Mouse (Mus musculus): ENCODE data around the gene Lpgat1. TPM values are rescaled to one million over a fixed set of nuclear protein-coding genes. Genes with fewer than 3 reads are reported as not detected.

Lpgat1 gene
- polyA plus RNA-seq, 1 experiment from 2014 or later = 34.9 TPM

- no peaks in the 10 kb centered on the region for H3K9me3 ChIP-seq
- H3K36me3 ChIP-seq = no peaks in the 10 kb centered on the region
- H3K4me2 ChIP-seq = no peak overlapping the region
- no peak overlapping the region for H3K27ac ChIP-seq (replicated peaks)
- no peak for ATAC-seq (ENCODE audit: low FRiP score, low read depth)
- H3K4me3 ChIP-seq = no peak overlapping the region
- H3K9ac ChIP-seq = no peak overlapping the region
- H3K4me1 ChIP-seq (replicated peaks) = peaks cover 16% of the 10 kb centered on the region
- no peaks in the 10 kb centered on the region for H3K27me3 ChIP-seq
- 90% methylated on average over 2 of the region's 2 CpGs for WGBS
These were observed 2.5 kb upstream of the Lpgat1 start for GRCm38 (mm10) chr1:191715150-191715549.

GRCm38 (mm10) chr1:191717141-191717540, 493 bp upstream of the Lpgat1 start:
- Histone ChIP-seq H3K27ac (replicated peaks) (peak overlapping the region; percentile 89), H3K4me3 (peak overlapping the region; percentile 70), H3K27me3 (no peaks in the 10 kb centered on the region), H3K4me2 (peak overlapping the region; percentile 65), H3K36me3 (0 out of 2 replicates have a peak, but pooled peaks cover 2% of the 10 kb centered on the region), H3K9ac (peak overlapping the region; percentile 97), H3K4me1 (replicated peaks) (peaks cover 36% of the 10 kb centered on the region), H3K9me3 (no peaks in the 10 kb centered on the region)
- 5% methylated on average over 1 of the region's 1 CpGs for WGBS
- ATAC-seq (ENCODE audit: low FRiP score, low read depth) = no peak

GRCm38 (mm10) chr1:191718522-191719281, 1.1 kb downstream of the Lpgat1 start:
- Histone ChIP-seq H3K4me2 (peak overlapping the region; percentile 65), H3K4me1 (replicated peaks) (peaks cover 48% of the 10 kb centered on the region), H3K4me3 (peak overlapping the region; percentile 70), H3K36me3 (peaks cover 7% of the 10 kb centered on the region), H3K9me3 (no peaks in the 10 kb centered on the region), H3K27ac (replicated peaks) (peak overlapping the region; percentile 89), H3K9ac (peak overlapping the region; percentile 97), H3K27me3 (no peaks in the 10 kb centered on the region)
- WGBS = under 1% methylated on average over 72 of the region's 84 CpGs
- peak; percentile 54 for ATAC-seq (ENCODE audit: low FRiP score, low read depth)

DNA sequence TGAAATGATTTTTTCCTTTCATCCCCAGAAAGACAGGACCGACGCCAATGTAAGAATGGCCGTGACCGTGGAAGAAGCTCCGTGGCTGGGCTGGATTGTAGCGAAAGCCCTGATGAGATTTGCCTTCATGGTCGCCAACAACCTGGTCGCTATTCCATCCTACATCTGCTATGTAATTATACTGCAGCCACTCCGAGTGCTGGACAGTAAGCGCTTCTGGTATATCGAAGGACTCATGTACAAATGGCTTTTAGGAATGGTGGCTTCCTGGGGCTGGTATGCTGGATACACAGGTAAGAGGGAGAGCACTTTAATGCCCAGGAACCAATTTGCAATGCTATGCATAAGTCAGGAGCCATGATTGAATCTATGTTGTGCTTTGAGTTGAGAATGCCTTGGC, 1.7 kb downstream of the Lpgat1 start:
- Histone ChIP-seq H3K4me3 (peak overlapping the region; percentile 70), H3K4me2 (peak overlapping the region; percentile 65), H3K36me3 (peaks cover 11% of the 10 kb centered on the region), H3K27me3 (no peaks in the 10 kb centered on the region), H3K9ac (peak overlapping the region; percentile 97), H3K4me1 (replicated peaks) (peaks cover 48% of the 10 kb centered on the region), H3K27ac (replicated peaks) (peak overlapping the region; percentile 89), H3K9me3 (no peaks in the 10 kb centered on the region)
- 7% methylated on average over 11 of the region's 11 CpGs for WGBS
- peak; percentile 2; the same call in 1 of the 2 replicates for ATAC-seq (ENCODE audit: low FRiP score, low read depth)

- peak overlapping the region; percentile 34 for H3K9ac ChIP-seq
These were observed 2.8 kb downstream of the Lpgat1 start for GRCm38 (mm10) chr1:191720419-191720818.

GRCm38 (mm10) chr1:191722706-191723105, 5.1 kb downstream of the Lpgat1 start:
- Histone ChIP-seq H3K4me1 (replicated peaks) (peaks cover 42% of the 10 kb centered on the region), H3K27ac (replicated peaks) (no peak overlapping the region), H3K36me3 (peaks cover 12% of the 10 kb centered on the region), H3K4me3 (no peak overlapping the region), H3K4me2 (no peak overlapping the region), H3K9ac (no peak overlapping the region), H3K27me3 (no peaks in the 10 kb centered on the region), H3K9me3 (no peaks in the 10 kb centered on the region)
- no peak for ATAC-seq (ENCODE audit: low FRiP score, low read depth)
- WGBS = 76% methylated on average over 4 of the region's 4 CpGs

More at GRCm38 (mm10) chr1:191720419-191720818, 2.8 kb downstream of the Lpgat1 start:
- WGBS = 45% methylated on average over 3 of the region's 3 CpGs
- no peak for ATAC-seq (ENCODE audit: low FRiP score, low read depth)
- H3K4me2 ChIP-seq = peak overlapping the region; percentile 65
- peaks cover 12% of the 10 kb centered on the region for H3K36me3 ChIP-seq
- H3K4me1 ChIP-seq (replicated peaks) = peaks cover 48% of the 10 kb centered on the region
- H3K4me3 ChIP-seq = peak overlapping the region; percentile 70
- H3K27me3 ChIP-seq = no peaks in the 10 kb centered on the region
- peak overlapping the region; percentile 58 for H3K27ac ChIP-seq (replicated peaks)
- no peaks in the 10 kb centered on the region for H3K9me3 ChIP-seq

DNA sequence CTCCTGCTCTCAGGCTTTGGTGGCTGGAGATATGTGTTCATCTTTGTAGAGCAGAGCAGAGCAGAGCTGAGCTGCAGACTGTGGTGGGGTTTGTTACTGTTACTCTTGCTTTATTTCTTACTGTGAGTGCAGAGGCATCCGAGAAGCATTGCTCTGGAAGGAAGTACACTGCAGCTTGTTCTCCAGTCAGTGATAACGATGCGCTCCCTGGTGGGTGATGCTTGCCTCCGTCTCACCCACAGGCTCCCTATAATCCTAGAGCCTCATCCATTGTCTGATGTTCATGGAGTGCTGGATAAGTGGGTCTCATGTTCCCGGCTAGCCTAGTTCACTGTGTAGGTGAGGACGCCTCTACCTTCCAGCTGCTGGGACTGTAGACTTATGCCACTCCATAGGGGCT, 6.0 kb downstream of the Lpgat1 start:
- H3K9me3 ChIP-seq = no peaks in the 10 kb centered on the region
- H3K4me1 ChIP-seq (replicated peaks) = peaks cover 42% of the 10 kb centered on the region
- no peak overlapping the region for H3K4me2 ChIP-seq
- no peak overlapping the region for H3K4me3 ChIP-seq
- H3K9ac ChIP-seq = no peak overlapping the region
- H3K27ac ChIP-seq (replicated peaks) = no peak overlapping the region
- H3K27me3 ChIP-seq = no peaks in the 10 kb centered on the region
- H3K36me3 ChIP-seq = peaks cover 17% of the 10 kb centered on the region
- WGBS = 71% methylated on average over 6 of the region's 6 CpGs
- no peak for ATAC-seq (ENCODE audit: low FRiP score, low read depth)

DNA sequence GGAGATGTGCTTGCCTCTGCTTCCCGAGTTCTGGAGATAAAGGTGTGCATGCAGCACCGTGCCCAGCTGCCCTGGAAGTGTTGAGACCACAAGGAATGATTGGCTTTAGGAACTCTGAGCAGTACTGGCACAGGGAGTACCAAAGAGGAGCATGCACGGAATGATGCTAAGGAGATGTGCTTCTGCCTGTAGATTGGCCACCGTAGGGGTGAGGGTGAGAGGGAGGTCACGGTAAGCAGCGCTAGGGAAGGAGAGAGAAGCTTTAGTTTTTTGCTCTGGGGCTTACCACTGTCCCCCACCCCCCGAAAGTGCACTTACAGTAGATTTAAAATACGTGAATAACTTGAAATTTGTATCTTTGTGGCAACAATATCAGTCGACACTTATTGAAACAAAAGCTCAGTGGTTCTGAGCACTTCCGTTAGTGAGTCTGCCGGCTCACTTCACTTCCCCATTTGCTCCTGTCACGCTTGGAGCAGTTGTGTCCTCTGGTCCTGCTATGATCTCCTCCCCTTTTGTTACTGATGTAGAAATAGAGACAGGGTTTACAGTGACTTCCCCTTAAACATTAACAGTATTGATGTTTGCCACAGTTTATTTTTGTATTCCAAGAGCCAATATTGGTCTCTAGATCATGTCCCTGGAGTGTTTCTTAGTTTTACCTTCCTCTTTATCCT, 6.9 kb downstream of the Lpgat1 start:
- ATAC-seq (ENCODE audit: low FRiP score, low read depth) = no peak
- Histone ChIP-seq H3K27me3 (no peaks in the 10 kb centered on the region), H3K9ac (no peak overlapping the region), H3K9me3 (no peaks in the 10 kb centered on the region), H3K36me3 (peaks cover 17% of the 10 kb centered on the region), H3K4me1 (replicated peaks) (peaks cover 38% of the 10 kb centered on the region), H3K4me2 (no peak overlapping the region), H3K4me3 (no peak overlapping the region), H3K27ac (replicated peaks) (no peak overlapping the region)
- 80% methylated on average over 12 of the region's 12 CpGs for WGBS

GRCm38 (mm10) chr1:191732623-191733022, 15.0 kb downstream of the Lpgat1 start:
- Histone ChIP-seq H3K36me3 (peaks cover 14% of the 10 kb centered on the region; the same call in 1 of the 2 replicates), H3K4me1 (replicated peaks) (no peaks in the 10 kb centered on the region), H3K27ac (replicated peaks) (no peak overlapping the region), H3K4me2 (no peak overlapping the region), H3K4me3 (no peak overlapping the region), H3K9me3 (no peaks in the 10 kb centered on the region), H3K9ac (no peak overlapping the region), H3K27me3 (no peaks in the 10 kb centered on the region)
- 93% methylated on average over 4 of the region's 4 CpGs for WGBS
- no peak for ATAC-seq (ENCODE audit: low FRiP score, low read depth)

DNA sequence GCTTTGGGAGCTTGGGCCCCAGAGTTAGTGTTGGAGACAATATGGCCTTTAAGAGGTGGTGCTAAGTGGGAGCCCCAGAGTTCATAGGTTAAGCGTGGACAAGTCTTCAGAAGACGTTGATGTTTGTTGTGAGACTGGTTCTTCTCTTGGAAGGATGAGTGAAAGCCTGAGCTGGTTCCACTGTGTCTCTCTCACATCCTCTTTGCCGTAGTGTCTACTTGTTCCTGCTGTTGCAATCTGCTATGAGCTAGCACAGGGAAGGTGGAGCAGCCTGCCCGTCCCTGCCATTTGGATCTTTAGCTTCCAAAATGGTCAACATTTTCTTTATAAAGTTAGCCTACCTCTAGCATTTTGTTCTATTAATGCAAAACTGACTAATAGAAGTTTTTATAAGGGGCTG, 16.2 kb downstream of the Lpgat1 start:
- 0 out of 2 replicates have a peak, but pooled peaks cover 9% of the 10 kb centered on the region for H3K36me3 ChIP-seq
- H3K27me3 ChIP-seq = no peaks in the 10 kb centered on the region
- H3K4me2 ChIP-seq = no peak overlapping the region
- no peak overlapping the region for H3K9ac ChIP-seq
- H3K4me1 ChIP-seq (replicated peaks) = no peaks in the 10 kb centered on the region
- no peaks in the 10 kb centered on the region for H3K9me3 ChIP-seq
- no peak overlapping the region for H3K4me3 ChIP-seq
- H3K27ac ChIP-seq (replicated peaks) = no peak overlapping the region
- 94% methylated on average over 4 of the region's 4 CpGs for WGBS
- ATAC-seq (ENCODE audit: low FRiP score, low read depth) = no peak

DNA sequence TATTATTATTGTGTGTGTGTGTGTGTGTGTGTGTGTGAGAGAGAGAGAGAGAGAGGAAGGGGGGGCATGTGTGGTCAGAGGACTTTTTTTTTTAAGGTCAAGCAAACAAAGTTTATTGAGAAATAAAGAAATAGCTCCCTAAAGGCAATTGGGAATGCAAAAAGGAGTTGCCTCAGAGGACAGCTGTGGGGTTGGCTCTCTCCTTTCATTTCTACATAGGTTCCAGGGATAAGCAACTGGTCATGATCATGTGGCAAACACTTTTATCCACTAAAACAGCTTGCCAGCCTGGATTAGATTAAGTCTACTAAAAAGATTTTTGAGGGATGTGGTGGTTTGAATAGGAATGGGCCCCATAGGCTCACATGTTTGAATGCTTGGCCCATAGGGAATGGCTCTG, 18.8 kb downstream of the Lpgat1 start:
- Histone ChIP-seq H3K9ac (no peak overlapping the region), H3K4me1 (replicated peaks) (no peaks in the 10 kb centered on the region), H3K9me3 (no peaks in the 10 kb centered on the region), H3K27ac (replicated peaks) (no peak overlapping the region), H3K4me3 (no peak overlapping the region), H3K27me3 (no peaks in the 10 kb centered on the region), H3K36me3 (0 out of 2 replicates have a peak, but pooled peaks cover 9% of the 10 kb centered on the region), H3K4me2 (no peak overlapping the region)
- ATAC-seq (ENCODE audit: low FRiP score, low read depth) = no peak

GRCm38 (mm10) chr1:191737871-191738270, 20.2 kb downstream of the Lpgat1 start:
- ATAC-seq (ENCODE audit: low FRiP score, low read depth) = no peak
- no peaks in the 10 kb centered on the region for H3K27me3 ChIP-seq
- 89% methylated on average over 6 of the region's 6 CpGs for WGBS
- H3K4me3 ChIP-seq = no peak overlapping the region
- no peak overlapping the region for H3K9ac ChIP-seq
- no peak overlapping the region for H3K4me2 ChIP-seq
- H3K4me1 ChIP-seq (replicated peaks) = no peaks in the 10 kb centered on the region
- 0 out of 2 replicates have a peak, but pooled peaks cover 3% of the 10 kb centered on the region for H3K36me3 ChIP-seq
- H3K9me3 ChIP-seq = no peaks in the 10 kb centered on the region
- no peak overlapping the region for H3K27ac ChIP-seq (replicated peaks)
